Mouse (Mus musculus) G1E (cell line): Measurements from ENCODE around the gene Pcca. TPM values are rescaled to one million over a fixed set of nuclear protein-coding genes. Genes with fewer than 3 reads are reported as not detected.
A peak's percentile ranks its signal among the peaks of the same experiment; 100 is the strongest.

Experiments
- ATAC-seq: 2 replicates; pipeline ENCODE4 v1.8.0; 2016; ENCODE audit warnings: mild to moderate bottlenecking; ENCODE audit not compliant: insufficient number of reproducible peaks, poor library complexity, low FRiP score, severe bottlenecking; ENCODE audit errors: extremely low read depth
- DNase-seq: peaks from one replicate; pipeline ENCODE4 v3.0.0; 2012; ENCODE audit warnings: low spot score
- H3K27me3 ChIP-seq: 2 replicates; pipeline ENCODE4 v1.6.1; 2012; ENCODE audit warnings: mild to moderate bottlenecking, low read length, inconsistent platforms; ENCODE audit not compliant: insufficient read depth
- H3K36me3 ChIP-seq: replicated peaks from 2 replicates; pipeline ENCODE3; 2012; ENCODE audit warnings: mild to moderate bottlenecking, inconsistent platforms
- H3K4me1 ChIP-seq: 2 replicates; pipeline ENCODE4 v1.6.1; 2012; ENCODE audit warnings: low read depth, low read length, inconsistent platforms, mixed read lengths; ENCODE audit not compliant: insufficient read depth
- H3K4me3 ChIP-seq: 2 replicates; pipeline ENCODE4 v1.5.1; 2012; ENCODE audit warnings: low read depth, mild to moderate bottlenecking, inconsistent platforms, low read length, moderate library complexity, mixed read lengths
- H3K9me3 ChIP-seq: replicated peaks from 2 replicates; pipeline ENCODE4 v1.6.1; 2012; ENCODE audit warnings: inconsistent platforms
- CTCF ChIP-seq: IDR thresholded peaks from 2 replicates; pipeline ENCODE4 v1.5.1; 2012; ENCODE audit warnings: low read depth, low read length, inconsistent platforms, mixed read lengths
- GATA1 ChIP-seq: IDR thresholded peaks from 2 replicates; pipeline ENCODE4 v1.6.1; 2012; ENCODE audit warnings: borderline replicate concordance, low read length, inconsistent platforms, mixed read lengths
- GATA2 ChIP-seq: IDR thresholded peaks from 2 replicates; pipeline ENCODE4 v1.6.1; 2012; ENCODE audit warnings: low read depth, low read length, inconsistent platforms, borderline replicate concordance
- POLR2AphosphoS5 ChIP-seq: IDR thresholded peaks from 2 replicates; pipeline ENCODE4 v1.6.1; 2012; ENCODE audit warnings: low read depth, low read length, inconsistent platforms; ENCODE audit not compliant: insufficient replicate concordance
- TAL1 ChIP-seq: conservative IDR thresholded peaks from 2 replicates; pipeline ENCODE4 v1.6.1; 2012; ENCODE audit warnings: low read depth, low read length, inconsistent platforms, mixed read lengths
- polyA plus RNA-seq: library from polyadenylated mRNA; stranded (reverse); fragments of >175 nt; gene quantifications from 2 replicates; pipeline ENCODE4 v1.2.3, GENCODE M21; 2012
- total RNA-seq, 2 experiments: library from RNA; stranded (forward) in 1 of 2; stranded (reverse) in 1 of 2; fragments of 200-1000 nt in 1 of 2; fragments of >200 nt in 1 of 2; fragmentation: Nextera tagmentation in 1 of 2; gene quantifications; 2 replicates each; pipeline ENCODE4 v1.2.3; 2014 to 2017

Pcca gene
- total and polyA plus RNA-seq, 3 experiments: 15.3 to 67.0 (median 65.8) TPM

- Histone ChIP-seq H3K27me3 (no peaks in the 10 kb centered on the region), H3K36me3 (peaks cover 4% of the 10 kb centered on the region), H3K9me3 (no peaks in the 10 kb centered on the region), H3K4me3 (no peak overlapping the region), H3K4me1 (no peaks in the 10 kb centered on the region)
- DNase-seq (no peak), ATAC-seq (no peak)
- no peak for TF ChIP-seq GATA2
- no peak for TF ChIP-seq GATA1
- no peak for TF ChIP-seq POLR2AphosphoS5
- TF ChIP-seq CTCF: no peak
- TF ChIP-seq TAL1: no peak
Observed at GRCm38 (mm10) chr14:122736806-122737205, 202.7 kb downstream of the Pcca start.

- no peak for DNase-seq
- H3K4me1 ChIP-seq: no peaks in the 10 kb centered on the region
- TF ChIP-seq GATA1 (no peak), TAL1 (no peak), POLR2AphosphoS5 (no peak), CTCF (no peak), GATA2 (no peak)
- H3K4me3 ChIP-seq: no peak overlapping the region
- no peak for ATAC-seq
- no peaks in the 10 kb centered on the region for H3K9me3 ChIP-seq
- no peaks in the 10 kb centered on the region for H3K27me3 ChIP-seq
- H3K36me3 ChIP-seq: no peaks in the 10 kb centered on the region
Observed at GRCm38 (mm10) chr14:122747860-122748842, 214.0 kb downstream of the Pcca start.

- Histone ChIP-seq H3K27me3 (no peaks in the 10 kb centered on the region), H3K36me3 (no peaks in the 10 kb centered on the region), H3K4me1 (no peaks in the 10 kb centered on the region), H3K4me3 (no peak overlapping the region), H3K9me3 (no peaks in the 10 kb centered on the region)
- TF ChIP-seq POLR2AphosphoS5 (no peak), GATA1 (no peak), TAL1 (no peak), GATA2 (no peak), CTCF (no peak)
- ATAC-seq (peak; percentile 22; the same call in 1 of the 2 replicates), DNase-seq (no peak)
Observed at GRCm38 (mm10) chr14:122751552-122751951, 217.4 kb downstream of the Pcca start.

- Histone ChIP-seq H3K4me1 (no peaks in the 10 kb centered on the region), H3K4me3 (no peak overlapping the region), H3K27me3 (no peaks in the 10 kb centered on the region), H3K36me3 (no peaks in the 10 kb centered on the region), H3K9me3 (no peaks in the 10 kb centered on the region)
- ATAC-seq (no peak), DNase-seq (no peak)
- TF ChIP-seq GATA2: no peak
- no peak for TF ChIP-seq TAL1
- TF ChIP-seq CTCF: no peak
- TF ChIP-seq POLR2AphosphoS5: no peak
- TF ChIP-seq GATA1: no peak
Observed at GRCm38 (mm10) chr14:122753278-122753677, 219.2 kb downstream of the Pcca start.

GRCm38 (mm10) chr14:122754311-122754710 lies 220.2 kb downstream of the Pcca start:
- Histone ChIP-seq H3K4me3 (no peak overlapping the region), H3K27me3 (no peaks in the 10 kb centered on the region), H3K9me3 (no peaks in the 10 kb centered on the region), H3K36me3 (no peaks in the 10 kb centered on the region), H3K4me1 (no peaks in the 10 kb centered on the region)
- TF ChIP-seq CTCF: no peak
- no peak for TF ChIP-seq POLR2AphosphoS5
- TF ChIP-seq GATA1: no peak
- TF ChIP-seq GATA2: no peak
- TF ChIP-seq TAL1: no peak
- DNase-seq: no peak
- no peak for ATAC-seq

- no peak for TF ChIP-seq GATA2
- no peak for TF ChIP-seq GATA1
- no peak for TF ChIP-seq POLR2AphosphoS5
- no peak for TF ChIP-seq TAL1
- no peak for TF ChIP-seq CTCF
- ATAC-seq: no peak
- Histone ChIP-seq H3K4me3 (no peak overlapping the region), H3K36me3 (no peaks in the 10 kb centered on the region), H3K4me1 (no peaks in the 10 kb centered on the region), H3K9me3 (no peaks in the 10 kb centered on the region), H3K27me3 (no peaks in the 10 kb centered on the region)
- no peak for DNase-seq
Observed at GRCm38 (mm10) chr14:122755559-122755958, 221.4 kb downstream of the Pcca start.
